Mouse (Mus musculus) layer of hippocampus, postnatal 10 days (tissue): ENCODE data around the gene Gm45808. TPM values are rescaled to one million over a fixed set of nuclear protein-coding genes. Genes with fewer than 3 reads are reported as not detected.
"Not testable (repeated sequence)": the region's sequence is repeated elsewhere in the genome, so short reads cannot be mapped to it uniquely, and the experiment has no call there.

Experiments
- DNase-seq, 2 experiments: peaks; one replicate each; pipeline ENCODE4 v3.0.0; 2021; ENCODE audit warnings: low spot score in 2 of 2
- total RNA-seq, 2 experiments: library from RNA; stranded (reverse); gene quantifications; 2 replicates each; pipeline ENCODE4 v1.2.3; 2021

The Gm45808 gene
- total RNA-seq, 2 experiments from 2014 or later: 1.2 to 1.4 TPM

DNA sequence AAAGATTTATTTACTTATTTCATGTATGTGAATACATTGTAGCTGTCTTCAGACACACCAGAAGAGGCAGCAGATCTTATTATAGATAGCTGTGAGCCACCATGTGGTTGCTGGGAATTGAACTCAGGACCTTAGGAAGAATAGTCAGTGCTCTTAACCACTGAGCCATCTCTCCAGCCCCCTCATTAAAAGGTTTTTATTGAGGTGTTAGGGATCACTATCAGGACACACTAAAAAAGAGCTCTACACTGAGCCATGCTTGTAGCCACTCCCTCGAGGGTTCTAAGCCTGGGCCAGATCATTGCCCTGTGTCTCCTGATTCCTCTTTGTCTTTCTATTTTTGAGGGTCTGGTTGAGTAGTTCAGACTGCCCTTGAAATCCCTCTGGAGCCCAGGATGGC, 10.2 kb downstream of the Gm45808 start:
- no peak for DNase-seq

DNA sequence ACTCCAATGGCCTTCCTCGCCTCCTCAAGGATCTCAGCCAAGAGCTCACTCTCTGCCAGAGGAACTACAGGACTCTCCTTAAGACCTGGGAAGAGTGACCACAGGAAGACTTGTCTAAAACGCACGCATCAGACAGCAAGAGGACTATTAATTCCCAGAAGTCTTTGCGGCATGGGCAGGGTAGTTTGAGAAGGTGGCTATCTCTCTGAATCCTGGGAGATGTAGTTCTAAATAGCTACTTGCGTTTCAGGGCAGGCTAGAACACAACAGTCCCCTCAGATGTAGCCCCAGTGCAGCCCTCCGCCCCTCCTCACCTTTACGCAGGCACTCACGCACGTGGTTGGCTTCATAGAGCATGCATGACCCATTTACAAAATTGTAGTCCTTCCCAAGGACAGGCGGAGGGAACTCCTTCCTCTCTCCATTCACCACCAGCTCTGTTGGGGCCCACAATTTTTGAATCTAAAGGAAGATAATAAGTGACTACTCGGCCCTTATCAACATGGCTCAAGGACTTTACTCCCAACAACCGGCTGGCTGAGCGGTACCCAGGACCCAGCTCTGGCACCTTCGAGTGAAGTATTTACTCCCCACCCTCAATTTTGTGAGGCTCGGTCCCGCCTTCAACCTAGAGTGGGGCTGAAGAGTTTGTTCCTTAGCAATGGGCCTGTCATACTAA, 11.2 kb downstream of the Gm45808 start:
- no peak for DNase-seq

DNA sequence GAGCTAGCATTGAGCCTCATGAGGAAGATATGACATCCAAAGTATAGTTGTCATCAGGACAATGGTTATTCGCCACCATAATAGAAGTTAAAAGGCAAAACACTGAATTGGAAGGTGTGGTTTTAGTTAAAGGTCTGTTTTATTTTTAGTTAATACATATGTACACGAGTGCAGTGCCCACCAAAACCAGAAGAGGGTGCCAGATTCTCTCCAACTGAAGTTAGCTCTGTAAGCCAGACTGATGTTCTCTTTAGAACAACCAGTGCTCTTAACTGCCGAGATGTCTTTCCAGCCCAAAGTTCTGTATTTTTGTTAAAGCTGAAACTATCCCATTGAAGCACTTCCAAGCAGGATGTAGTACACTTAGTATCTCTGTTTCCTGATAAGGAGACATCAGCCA, 15.7 kb downstream of the Gm45808 start:
- DNase-seq: peak; percentile 78 to 80

DNA sequence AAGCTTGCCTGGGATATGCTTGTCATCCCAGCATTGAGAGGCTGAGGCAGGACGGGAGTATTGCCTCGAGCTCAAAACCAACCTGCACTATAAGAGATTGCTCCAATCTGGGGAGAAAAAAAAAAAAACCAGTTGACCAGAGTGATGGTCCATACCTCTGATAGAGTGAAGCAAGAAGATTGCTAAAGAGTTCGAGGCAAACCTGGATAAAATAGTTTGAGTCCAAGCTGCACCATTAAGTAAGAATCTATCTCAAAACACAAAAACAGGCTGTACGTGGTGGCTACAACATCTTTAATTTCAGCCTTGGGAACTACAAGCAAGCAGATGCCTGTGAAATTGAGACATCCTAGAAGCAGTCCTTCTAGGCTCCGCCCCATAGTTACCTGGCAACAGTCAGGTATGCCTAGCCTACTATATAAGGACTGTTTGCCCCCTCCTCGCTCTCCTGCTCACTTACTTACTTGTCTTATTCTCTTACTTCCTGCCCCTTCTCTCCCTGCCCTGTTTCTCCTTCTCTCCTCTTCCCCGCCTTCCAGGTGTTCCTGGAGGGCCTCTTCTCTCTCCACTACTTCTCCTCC, 19.4 kb downstream of the Gm45808 start:
- DNase-seq: no peak

DNA sequence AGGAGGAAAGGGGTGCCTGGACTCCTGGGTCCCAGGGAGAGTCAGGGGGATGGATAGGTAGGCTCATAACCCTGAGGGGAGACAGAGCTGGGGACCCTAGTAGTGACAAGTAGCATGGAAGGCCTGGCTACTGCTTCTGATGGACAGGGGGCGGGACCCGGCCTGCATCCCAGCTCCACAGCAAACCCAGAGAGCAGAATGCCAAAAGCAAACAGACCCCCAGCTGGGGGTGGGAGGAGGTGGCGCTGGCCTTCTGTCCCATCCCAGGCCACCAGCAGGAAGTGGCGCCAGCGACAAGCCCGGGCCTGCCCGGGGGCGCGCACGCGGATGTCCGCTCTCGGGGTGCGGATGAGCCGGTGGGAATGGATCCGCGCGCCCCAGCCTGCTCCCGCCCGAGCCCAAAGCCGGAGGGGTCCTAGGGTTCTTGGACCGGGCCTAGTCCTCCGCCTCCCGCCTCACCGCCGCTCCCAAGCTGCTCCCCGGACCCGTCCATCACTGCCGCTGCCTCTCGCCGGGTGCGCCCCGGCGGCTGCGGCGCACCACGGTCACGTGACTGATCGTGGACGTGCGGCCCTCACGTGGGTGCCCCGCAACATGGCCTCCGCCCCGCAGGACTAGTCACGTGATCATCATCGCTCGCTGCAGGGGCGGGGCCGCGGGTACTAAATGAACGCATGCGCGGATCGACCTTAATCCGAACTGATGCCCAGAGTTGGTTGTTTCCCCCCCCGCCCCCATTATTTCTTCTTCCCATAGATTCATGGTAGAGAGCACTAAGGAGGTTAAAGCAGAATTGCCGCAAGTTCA, 20.1 kb downstream of the Gm45808 start, which contains the start of gene Bax:
Gene Bax (minus strand): TSS at position 616 of the 807 bp plus-strand sequence.
- DNase-seq: peak; percentile 93 to 97

DNA sequence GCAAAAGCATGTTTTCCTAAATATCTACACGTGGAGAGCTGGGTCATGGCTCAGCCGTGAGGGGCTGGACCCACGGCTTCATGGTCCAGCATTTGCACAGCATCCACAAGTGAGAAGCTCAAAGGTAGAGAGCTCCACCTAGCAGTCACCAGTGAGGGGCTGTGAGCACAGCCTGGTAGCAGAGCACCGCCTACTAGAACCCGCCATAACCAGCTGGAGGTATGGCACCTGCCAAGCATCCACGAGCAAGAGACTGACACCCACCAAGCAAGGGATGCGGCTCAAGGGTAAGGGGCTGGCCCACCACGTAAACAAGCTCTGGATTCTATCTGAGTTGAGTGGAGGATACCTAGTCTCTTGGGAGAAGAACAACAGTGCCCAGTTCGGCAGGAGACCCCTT, 21.1 kb downstream of the Gm45808 start:
- DNase-seq: no peak

DNA sequence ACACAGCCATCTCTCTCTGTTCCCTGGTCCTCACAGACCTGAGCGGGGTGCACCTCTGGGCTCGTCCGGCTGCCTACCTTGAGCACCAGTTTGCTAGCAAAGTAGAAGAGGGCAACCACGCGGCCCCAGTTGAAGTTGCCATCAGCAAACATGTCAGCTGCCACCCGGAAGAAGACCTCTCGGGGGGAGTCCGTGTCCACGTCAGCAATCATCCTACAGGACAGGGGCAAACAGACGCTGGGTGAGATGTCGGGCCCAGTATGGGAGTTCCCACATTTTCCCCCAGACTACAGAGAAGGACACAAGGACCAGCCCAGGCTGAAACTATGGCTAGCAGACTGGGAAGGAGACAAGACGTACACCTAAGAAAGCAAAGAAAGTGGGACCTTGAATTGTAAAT, 21.5 kb downstream of the Gm45808 start:
- no peak for DNase-seq

DNA sequence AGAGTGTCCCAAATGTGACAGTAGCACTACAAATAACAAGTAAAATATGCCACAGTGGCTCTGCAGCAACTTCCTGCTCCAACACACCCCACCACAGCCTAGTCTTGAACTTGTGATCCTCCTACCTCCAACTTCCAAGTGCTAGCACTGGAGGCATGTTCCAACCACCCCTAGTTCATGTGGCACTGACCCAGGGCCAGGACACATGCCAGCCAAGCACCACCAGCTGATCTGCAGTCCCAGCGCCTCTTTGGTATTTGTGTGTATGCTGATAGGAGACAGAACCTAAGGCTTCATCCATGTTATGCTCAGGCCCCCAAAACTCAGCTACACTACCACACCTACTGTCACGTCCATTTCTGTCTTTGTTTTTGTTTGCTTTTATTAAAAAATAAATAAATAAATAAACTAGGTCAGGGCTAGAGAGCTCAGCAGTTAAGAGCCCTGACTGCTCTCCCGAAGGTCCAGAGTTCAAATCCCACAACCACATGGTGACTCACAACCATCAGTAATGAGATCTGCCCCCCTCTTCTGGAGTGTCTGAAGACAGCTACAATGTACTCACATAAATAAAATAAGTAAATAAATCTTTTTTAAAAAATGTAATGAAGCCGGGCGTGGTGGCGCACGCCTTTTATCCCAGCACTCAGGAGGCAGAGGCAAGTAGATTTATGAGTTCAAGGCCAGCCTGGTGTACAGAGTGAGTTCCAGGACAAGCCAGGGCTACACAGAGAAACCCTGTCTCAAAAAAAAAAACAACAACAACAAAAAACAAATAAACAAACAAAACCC, 22.4 kb downstream of the Gm45808 start:
- DNase-seq: no peak

DNA sequence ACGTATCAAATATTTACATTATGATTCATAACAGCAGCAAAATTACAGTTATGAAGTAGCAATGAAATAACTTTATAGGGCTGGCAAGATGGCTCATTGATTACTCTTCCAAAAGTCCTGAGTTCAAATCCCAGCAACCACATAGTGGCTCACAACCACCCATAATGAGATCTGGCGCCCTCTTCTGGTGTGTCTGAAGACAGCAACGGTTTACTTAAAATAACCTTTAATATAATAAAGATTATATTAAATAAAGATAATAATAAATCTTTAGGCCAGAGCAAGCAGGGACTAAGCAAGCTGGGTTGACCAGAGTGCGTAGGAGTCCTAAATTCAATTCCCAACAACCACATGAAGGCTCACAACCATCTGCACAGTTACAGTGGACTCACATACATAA, 23.7 kb downstream of the Gm45808 start:
- not testable (repeated sequence) for DNase-seq

DNA sequence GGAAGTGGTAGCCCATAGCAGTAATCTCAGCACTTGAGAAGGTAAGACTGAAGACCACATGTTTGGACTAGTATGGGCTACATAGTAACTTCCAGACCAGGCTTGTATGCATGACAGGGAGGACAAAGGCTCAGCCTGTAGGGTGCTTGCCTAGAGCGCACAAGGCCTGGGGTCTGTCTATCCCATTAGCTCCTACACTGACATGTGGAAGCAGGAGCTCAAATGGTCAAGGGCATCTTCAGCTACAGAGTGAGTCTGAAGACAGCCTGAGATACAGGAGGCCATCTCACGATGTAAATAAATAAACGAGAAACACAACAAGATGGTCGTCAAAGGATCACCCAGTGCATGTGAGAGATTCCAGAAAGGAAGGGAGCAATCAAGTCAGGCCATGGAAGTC, 24.3 kb downstream of the Gm45808 start:
- DNase-seq: no peak

DNA sequence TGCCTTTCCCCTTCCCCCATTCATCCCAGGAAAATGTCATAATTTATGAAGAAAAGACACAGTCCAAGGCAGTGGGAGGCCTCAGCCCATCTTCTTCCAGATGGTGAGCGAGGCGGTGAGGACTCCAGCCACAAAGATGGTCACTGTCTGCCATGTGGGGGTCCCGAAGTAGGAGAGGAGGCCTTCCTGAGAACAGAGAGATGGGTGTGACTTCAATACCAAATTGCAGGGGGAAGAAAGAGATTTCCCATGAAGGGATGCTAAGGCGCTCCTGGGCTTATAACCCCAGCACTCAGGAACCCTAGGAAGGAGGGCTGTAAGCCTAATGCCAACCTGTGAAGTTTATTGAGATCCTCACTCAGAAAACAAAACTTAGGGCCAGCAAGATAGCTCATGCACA, 24.8 kb downstream of the Gm45808 start:
- DNase-seq: no peak

DNA sequence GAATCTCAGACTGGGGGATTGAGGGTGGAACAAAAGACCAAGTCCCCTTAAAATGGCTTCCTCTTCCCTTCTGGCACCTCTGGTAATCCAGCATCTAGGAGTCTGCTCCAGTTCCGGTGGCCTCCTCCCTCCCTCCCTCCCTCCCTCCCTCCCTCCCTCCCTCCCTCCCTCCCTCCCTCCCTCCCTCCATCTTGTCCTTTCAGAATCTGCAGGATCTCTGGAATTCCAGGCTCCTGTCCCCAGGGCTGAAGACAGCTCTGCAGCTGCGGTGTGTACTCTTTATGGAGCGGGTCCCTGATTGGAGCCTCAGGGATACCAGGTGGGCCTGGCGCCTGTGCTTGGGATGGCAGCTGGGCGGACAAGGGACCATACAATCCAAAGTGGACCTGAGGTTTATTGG, 25.3 kb downstream of the Gm45808 start:
- no peak for DNase-seq

DNA sequence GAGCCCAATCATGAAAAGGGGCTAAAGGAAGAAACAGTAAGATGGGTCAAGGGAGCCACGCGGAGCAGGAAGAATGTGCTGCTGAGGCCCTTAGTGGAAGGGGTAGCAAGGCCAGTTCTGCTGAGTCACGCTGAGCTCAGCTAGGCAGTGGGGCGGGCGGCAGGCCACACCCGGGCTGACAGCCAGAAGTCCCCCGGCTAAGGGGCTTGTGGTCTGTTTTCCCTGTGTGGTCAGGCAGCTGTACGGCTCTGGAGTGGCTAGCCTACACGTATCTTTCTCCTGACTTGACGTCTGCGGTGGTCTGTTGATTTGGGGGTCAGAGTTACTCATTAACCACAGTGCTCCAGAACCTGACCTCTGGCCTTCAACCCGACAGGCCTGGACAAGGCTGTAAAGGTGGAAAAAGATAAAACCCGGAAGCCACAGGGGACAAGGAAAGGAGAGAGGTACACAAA, 25.7 kb downstream of the Gm45808 start:
- DNase-seq: peak in 1 of 2 experiments; percentile 56

DNA sequence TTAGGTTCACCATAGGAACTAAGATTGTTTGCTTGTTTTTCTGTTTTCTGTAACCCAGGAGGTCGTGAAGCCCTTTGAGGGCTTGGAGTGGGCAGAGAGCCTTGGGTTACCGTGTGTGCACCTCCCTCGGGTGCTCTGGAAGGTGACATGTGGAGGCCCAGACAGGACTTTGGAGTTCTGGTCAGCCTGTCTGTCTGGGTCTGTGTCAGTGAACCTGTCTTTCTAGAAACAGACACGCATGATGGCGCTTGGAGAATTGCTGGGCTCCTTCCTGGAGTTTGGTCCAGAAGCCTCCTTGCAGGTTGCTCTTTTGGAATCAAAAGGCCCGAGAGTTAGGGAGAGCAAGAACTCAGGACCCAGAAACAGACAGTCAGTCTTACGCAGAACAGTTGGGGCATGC, 26.2 kb downstream of the Gm45808 start:
- no peak for DNase-seq

DNA sequence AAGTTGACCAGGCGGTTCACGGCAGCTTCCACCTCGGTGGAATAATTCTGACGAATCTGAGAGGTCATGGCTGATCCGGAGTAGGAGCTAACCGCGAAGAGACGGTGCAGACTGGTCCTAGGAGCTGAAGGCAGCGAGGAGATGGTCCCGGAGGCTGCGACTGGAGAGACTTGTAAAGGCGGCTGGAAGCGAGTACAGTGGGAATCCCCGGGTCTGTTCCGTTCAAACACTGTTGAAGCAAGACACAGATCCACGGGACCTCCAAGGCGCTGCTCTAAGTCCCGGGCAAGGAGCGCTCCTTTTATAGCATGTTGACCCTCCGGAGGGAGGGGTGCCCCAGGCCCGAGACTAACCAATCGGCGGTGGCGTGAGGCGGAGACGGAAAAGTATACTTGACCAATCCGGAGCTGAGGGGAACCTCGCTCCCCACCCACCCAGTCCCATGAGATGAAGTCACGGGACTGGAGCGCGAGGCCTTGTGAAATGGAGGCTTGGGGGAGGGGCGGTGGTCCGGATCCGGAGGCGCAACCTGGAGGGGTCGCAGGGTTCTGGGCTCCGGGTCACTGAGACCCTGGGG, 27.0 kb downstream of the Gm45808 start, which contains the start of gene Ftl1:
Gene Ftl1 (minus strand): TSS at position 321 of the 577 bp plus-strand sequence.
- peak; percentile 93 to 95 for DNase-seq

DNA sequence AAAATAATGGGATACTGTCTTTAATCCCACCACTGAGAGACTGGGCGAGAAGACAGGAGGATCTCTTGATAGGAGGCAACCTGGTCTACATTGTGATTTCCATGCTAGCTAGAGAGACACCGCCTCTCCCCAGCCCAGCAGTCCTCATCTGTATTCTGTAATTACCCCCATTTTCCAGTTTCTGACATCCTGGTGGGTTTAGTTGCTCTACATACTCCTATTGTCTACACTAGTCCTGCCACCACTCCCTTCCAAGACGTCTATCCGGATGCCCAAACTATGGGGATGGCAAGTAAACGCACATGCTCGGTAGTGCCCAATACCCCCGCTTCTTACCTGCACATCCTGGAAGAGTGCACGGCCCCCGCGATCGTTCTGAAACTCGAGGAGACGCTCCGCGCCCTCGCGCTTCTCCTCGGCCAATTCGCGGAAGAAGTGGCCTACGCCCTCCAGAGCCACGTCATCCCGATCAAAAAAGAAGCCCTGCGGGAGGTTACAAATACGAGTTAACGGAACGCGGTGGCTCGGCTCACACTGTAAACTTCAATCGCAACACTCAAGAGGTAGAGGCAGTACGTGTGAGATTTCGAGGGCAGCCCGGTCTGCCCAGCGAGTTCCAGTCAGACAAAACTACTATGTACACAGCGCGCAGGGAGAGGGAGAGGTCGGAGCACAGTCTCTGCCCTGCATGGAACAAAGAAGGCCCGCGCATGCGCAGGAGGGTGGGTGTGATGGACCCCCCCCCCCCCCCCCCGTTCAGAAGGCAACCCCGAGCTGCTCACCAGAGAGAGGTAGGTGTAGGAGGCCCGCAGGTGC, 27.7 kb downstream of the Gm45808 start:
- DNase-seq: peak; percentile 81 to 87

DNA sequence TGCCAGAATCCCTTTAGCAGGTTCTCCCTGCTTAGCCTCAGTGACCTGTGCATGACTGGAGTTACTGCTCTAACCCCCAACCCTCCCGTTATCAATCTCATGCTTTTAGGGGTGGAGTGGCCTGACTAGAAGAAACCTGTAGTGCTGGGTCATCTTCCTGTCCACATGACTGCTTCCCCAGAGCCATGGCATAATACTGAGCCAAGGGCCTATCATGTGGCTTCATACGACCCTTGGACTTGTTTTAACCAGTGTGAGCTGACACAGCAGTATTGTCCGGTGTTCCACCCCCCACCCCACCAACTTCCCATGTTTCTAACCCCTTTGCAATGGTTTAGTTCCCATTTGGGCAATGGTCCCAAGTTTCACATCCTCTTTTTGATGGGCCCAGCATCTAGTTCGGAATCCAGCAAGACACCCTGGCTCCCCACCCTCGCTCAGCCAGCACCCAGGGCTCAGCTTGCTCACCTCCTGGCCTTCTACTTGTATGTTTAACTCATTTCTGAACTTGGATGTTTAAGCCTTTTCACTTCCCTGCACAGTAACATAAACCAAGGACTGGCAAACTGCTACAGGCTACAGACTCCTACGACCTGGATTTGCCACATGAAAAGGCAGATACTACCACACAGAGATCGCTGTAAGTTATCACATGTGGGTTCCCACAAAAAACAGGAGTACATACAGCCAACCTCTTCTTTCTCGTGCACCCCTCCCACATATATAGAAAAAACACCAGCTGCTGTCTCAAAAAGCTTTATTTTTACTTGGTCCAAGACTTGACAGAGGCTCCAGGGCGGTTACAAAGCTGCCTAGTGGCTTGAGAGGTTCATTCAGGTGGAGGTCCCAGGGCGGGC, 29.2 kb downstream of the Gm45808 start:
- no peak for DNase-seq

DNA sequence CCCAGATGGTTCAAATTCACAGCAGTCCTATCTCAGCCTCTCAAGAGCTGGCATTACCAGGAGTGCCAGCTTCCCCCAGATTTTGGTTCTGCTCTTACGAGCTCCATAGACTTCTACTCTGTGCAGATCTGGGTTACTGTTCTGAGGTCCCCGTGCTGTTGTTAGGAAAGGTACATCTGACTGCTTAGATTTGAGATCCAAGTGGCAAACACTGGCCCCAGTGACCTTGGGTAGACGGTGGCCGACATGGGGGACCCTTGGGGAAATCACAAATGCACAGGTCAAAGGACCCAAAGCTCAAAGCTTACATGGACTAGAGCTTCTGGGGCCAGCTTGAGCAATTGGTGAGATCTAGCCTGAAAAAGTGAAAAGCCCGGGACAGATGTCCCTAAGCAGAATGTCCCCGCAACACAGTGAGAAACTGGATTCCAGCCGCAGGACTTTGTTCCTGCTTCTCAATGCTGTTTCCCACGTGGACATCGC, 29.8 kb downstream of the Gm45808 start:
- DNase-seq: no peak
